Mouse (Mus musculus): ENCODE data around the gene Commd1. TPM values are rescaled to one million over a fixed set of nuclear protein-coding genes. Genes with fewer than 3 reads are reported as not detected.

Commd1 gene
- 51.3 TPM for polyA plus RNA-seq (2014; fragmentation: Illumina TruSeq; extraction: RNeasy Lipid Tissue Mini Kit (QIAGEN cat#74804); ENCODE audit: low replicate concordance)

DNA sequence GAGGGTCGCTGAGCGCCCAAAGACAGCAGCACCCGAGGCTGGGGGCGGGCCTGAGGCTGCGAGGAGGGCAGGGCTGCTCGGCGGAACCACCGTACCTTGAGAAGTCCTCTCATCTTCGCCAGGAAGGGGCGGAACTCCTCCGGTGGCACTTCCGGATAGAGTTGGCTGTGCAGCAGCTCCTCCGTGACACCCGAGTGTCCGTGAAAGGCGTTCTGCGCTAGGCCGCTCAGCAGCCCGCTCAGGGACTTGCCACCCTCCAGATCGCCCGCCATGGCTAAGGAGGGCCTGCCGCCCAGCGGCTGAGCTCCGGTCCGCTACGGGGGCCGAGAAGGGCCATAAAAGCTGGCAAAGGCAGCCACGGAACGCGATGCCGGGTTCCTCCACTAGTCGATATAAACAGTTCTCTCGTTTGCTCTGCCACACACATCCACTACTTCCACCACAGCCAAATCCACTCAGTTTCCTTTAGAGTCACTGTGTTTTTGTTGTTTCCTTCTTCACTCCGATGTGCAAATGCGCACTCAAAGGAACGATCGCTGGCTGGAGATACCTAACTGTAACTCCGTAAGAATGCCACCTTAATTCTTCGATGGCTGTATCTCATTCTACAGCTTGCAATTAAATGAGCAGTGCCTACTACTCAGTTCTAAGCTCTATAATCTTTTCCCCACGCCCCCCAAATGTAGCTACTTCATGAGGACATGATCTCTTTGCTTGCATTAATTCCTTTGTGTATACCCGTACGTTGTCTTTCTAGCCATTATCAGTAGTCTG, at the start of gene Commd1, which contains the start of gene Gm28048:
Commd1 (minus strand) TSS at position 399 of the 774 bp plus-strand sequence.
Gm28048 (minus strand) TSS at position 107 of the 774 bp plus-strand sequence.

DNA sequence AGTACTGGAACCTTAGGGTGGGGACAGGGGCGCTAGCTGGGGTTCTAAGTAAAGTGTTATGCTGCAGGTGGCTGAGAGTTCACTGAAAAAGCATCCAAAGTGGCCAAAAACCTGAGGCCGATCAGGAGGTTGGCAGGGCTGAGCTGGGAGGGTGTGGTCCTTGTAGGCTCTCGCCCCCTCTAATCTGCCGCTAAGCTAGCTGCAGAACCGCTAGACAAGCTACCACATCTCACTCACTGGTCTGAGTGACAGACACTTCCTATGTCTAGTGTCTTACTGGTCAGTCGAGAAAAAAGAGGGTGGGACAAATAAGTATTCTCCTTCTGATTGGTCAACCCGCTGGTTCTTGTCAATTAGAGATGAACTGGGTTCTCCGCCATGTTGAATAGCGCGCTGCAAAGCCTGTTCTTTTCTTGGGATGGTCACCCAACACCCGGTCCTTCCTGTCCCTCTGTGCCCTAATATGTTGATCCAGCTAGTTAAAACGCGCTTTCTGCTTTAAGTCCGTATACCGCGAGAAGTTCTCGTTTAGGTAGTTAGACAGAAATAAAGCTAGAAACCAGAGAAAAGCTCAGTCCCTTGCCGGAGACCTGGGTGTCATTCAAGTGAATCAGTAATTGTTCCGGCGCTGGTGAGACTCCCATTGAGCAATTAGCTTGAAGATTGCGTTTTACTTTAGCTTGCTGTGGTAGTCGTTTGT, 25.4 kb upstream of the Commd1 start, which contains the start of gene Fam161a:
Fam161a (plus strand) TSS at position 51 of the 700 bp plus-strand sequence.

DNA sequence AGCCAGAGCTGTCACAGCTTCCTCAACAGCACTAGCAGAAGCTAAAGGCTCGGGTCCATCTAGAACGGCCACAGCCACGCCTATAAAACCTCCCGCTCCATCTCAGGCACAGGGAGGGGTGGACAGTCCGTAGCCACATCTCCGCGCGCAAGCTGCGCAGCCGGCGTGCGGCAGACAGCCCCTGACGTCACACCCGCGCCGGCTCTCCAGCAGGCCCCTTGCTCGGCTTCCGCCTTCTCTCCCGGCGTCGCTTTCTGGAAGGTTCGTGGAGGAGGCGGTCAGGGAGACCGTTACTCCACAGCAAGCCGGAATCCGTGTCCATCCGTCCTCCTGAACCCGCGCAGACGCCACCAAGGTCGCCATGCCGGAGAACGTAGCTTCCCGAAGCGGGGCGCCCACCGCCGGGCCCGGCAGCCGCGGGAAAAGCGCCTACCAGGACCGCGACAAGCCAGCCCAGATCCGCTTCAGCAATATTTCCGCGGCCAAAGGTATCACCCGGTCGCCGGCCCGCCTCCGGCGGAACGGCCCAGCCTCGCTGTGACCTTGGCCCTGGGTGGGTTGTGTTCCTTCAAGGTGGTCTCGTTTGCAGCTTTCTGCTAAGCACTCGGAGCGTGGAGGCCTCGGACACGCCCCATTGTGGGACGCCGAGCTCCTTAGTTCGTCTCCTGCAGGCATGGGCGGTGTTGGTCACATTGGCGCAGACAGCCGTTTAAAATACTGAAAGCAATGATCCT, 8.4 kb upstream of the Commd1 start, which contains the start of gene Cct4:
Cct4 (plus strand) TSS at position 127 of the 734 bp plus-strand sequence.

DNA sequence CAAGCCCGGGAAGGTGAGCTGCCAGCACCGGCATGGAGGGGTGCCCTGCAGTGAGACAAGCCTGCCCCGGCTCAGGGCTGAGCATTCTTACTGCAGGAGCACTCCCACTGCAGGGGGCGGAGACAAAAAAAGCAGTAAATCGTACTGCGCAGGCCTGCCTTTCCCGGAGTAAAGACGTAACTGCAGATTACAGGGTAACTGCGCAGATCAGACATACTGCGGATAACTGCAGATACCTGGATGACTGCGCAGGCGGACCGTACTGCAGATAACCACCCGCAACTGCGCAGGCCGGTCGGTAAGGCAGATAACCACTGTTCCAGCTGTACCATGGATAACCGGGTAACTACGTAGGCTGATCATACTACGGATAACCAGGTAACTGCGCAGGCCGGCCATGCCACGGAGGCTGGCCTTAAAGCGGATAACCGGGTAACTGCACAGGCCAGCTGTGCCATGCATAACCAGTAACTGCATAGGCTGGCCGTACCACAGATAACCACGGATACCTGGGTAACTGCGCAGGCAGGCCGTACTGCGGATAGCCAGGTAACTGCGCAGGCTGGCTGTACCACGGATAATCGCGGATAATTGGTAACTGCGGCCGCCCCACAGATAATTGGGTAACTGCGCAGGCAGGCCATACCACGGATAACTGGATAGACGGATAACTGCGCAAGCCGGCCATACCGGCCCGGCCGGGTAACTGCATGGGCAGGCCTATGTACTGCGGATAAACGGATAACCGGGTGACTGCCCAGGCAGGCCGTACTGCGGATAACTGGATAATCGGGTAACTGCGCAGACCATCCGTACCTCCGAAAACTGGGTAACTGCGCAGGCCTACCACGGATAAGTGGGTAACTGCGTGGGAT, 10.1 kb downstream of the Commd1 start, which contains the start of gene Zrsr1:
Zrsr1 (plus strand) TSS at position 171 of the 875 bp plus-strand sequence.

DNA sequence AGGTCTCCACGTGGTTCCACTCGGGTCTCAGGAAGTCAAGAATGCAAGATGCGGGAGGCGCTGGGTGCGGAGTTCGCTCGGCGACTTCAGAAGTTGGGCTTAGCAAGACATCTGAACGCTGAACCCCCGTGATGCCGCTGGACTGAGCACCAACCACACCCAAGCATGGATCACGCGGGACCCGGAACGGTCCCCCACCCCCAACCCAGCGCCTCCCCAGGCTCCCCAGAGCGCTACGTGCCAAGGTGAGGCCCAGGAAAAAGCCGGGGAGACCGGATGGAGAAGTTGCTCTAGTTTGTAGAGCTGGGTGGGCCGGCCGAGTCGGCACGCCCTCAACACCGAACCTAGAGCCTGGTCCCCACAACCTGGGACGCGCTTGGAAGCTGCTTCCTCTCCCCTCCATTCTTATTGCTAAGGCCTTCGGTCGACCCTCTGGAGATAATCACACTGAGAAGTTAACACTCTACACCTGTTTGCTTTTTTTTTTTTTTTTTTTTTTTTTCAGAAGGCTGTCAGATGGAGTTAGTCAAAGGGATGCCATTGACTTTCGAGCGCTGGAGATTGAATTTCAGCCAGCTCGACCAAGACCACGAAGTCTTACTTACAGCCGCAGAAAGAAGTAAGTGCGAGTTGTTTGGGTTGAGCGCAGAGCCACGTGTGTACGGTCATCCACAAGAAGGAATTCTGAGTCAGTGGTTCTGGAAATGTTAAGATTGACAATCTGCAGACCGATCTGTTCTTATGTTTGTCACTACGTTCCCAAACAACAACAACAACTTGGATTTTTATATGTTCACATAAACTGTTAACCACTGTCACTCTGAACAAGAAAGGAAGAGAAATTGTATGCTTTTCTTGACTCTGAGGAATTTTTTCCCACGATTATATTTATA, 121.6 kb downstream of the Commd1 start, which contains the start of gene B3gnt2:
B3gnt2 (minus strand) TSS at position 627 of the 893 bp plus-strand sequence.

Other genes starting within 250 kb of the Commd1 start
- 0.71 TPM for gene B3gnt2, start 121.4 kb downstream of the Commd1 start, polyA plus RNA-seq (2014; fragmentation: Illumina TruSeq; extraction: RNeasy Lipid Tissue Mini Kit (QIAGEN cat#74804); ENCODE audit: low replicate concordance)
- gene Zrsr1, start 10.4 kb downstream of the Commd1 start, polyA plus RNA-seq (2014; fragmentation: Illumina TruSeq; extraction: RNeasy Lipid Tissue Mini Kit (QIAGEN cat#74804); ENCODE audit: low replicate concordance) = 15.1 TPM
- gene Gm28048, start 292 bp downstream of the Commd1 start, polyA plus RNA-seq (2014; fragmentation: Illumina TruSeq; extraction: RNeasy Lipid Tissue Mini Kit (QIAGEN cat#74804); ENCODE audit: low replicate concordance) = 63.4 TPM
- 253 TPM for gene Cct4, start 8.1 kb upstream of the Commd1 start, polyA plus RNA-seq (2014; fragmentation: Illumina TruSeq; extraction: RNeasy Lipid Tissue Mini Kit (QIAGEN cat#74804); ENCODE audit: low replicate concordance)
- 2.3 TPM for gene Fam161a, start 25.1 kb upstream of the Commd1 start, polyA plus RNA-seq (2014; fragmentation: Illumina TruSeq; extraction: RNeasy Lipid Tissue Mini Kit (QIAGEN cat#74804); ENCODE audit: low replicate concordance)

All from small intestine, adult 10 weeks (tissue).